ENCODE assay signal across 10 mouse cellular contexts in genomic region chr12:80216258-80216881, GRCm38 (mm10). TPM values are rescaled to one million over a fixed set of nuclear protein-coding genes. Genes with fewer than 3 reads are reported as not detected.
DNase-seq lines count a peak whose midpoint lies in the region; ATAC-seq and TF ChIP-seq lines count a peak whose summit lies in the region.
"Had no signal": no experiment of that assay in that cellular context is flagged by ENCODE, and none has a peak within 500 bp of the region (broad histone marks: within the 10 kb centered on the region; RNA-seq: fewer than 3 reads in every experiment).

No protein-coding gene starts in this region.

- no peak for TF ChIP-seq CTCF in lung, embryonic 14.5 days (IDR thresholded peaks at IDR 0.05; ENCODE audit: low read depth)
- no peak for TF ChIP-seq CTCF in lung, adult 2 months (IDR thresholded peaks at IDR 0.05; ENCODE audit: insufficient read depth, low read length)

- no peak for TF ChIP-seq POLR2A in lung, adult 2 months (IDR thresholded peaks at IDR 0.05; ENCODE audit: borderline replicate concordance, extremely low read depth, low read depth, low read length)

- H3K36me3 ChIP-seq in lung, embryonic 14.5 days (ENCODE audit: insufficient read depth), result no peaks in the 10 kb centered on the region; the same call in 1 of the 2 replicates
- no peaks in the 10 kb centered on the region for H3K36me3 ChIP-seq in heart, embryonic 11.5 days (ENCODE audit: control insufficient read depth, insufficient read depth, low read length)
- no peaks in the 10 kb centered on the region for H3K36me3 ChIP-seq in stomach, embryonic 15.5 days
- H3K36me3 ChIP-seq in midbrain, embryonic 13.5 days, result no peaks in the 10 kb centered on the region
- H3K36me3 ChIP-seq: hindbrain, embryonic 15.5 days; neural tube, embryonic 12.5 days had no signal

- H3K4me3 ChIP-seq in lung, embryonic 14.5 days (ENCODE audit: low read depth, low read length), result no peak overlapping the region
- no peak overlapping the region for H3K4me3 ChIP-seq in lung, adult 2 months (replicated peaks; ENCODE audit: extremely low read depth, low read depth, low read length)
- H3K4me3 ChIP-seq in heart, embryonic 11.5 days (ENCODE audit: low read depth, low read length), result no peak overlapping the region
- H3K4me3 ChIP-seq in stomach, embryonic 15.5 days (replicated peaks), result no peak overlapping the region
- H3K4me3 ChIP-seq in midbrain, embryonic 13.5 days (replicated peaks), result no peak overlapping the region
- H3K4me3 ChIP-seq: hindbrain, embryonic 15.5 days; neural tube, embryonic 12.5 days had no signal

- H3K9me3 ChIP-seq in lung, embryonic 14.5 days (ENCODE audit: low read depth, low read length), result no peaks in the 10 kb centered on the region
- no peaks in the 10 kb centered on the region for H3K9me3 ChIP-seq in heart, embryonic 11.5 days (replicated peaks; ENCODE audit: control insufficient read depth, low read length)
- no peaks in the 10 kb centered on the region for H3K9me3 ChIP-seq in stomach, embryonic 15.5 days
- no peaks in the 10 kb centered on the region for H3K9me3 ChIP-seq in midbrain, embryonic 13.5 days
- H3K9me3 ChIP-seq: hindbrain, embryonic 15.5 days; neural tube, embryonic 12.5 days had no signal

- peak; percentile 53 for DNase-seq in lung, embryonic 14.5 days
- DNase-seq in lung, adult 2 months, result no peak
- peak; percentile 50 for DNase-seq in kidney, postnatal 14 days
- no peak for DNase-seq in B cell, adult 2 months
- DNase-seq in layer of hippocampus, adult 18-20 months (ENCODE audit: low spot score in 2 of 2), result no peak

- 22% methylated on average over 6 of the region's 6 CpGs for WGBS in lung, embryonic 14.5 days
- WGBS in lung, adult 2 months, result 28% methylated on average over 6 of the region's 6 CpGs
- 26% methylated on average over 6 of the region's 6 CpGs for WGBS in heart, embryonic 11.5 days (ENCODE audit: insufficient replicate concordance)
- WGBS in stomach, embryonic 15.5 days, result 24% methylated on average over 6 of the region's 6 CpGs
- WGBS in midbrain, embryonic 13.5 days, result 64% methylated on average over 6 of the region's 6 CpGs

- peak; percentile 32; the same call in 1 of the 2 replicates for ATAC-seq in lung, embryonic 14.5 days (ENCODE audit: insufficient read depth)
- ATAC-seq in heart, embryonic 11.5 days (replicated peaks; ENCODE audit: insufficient number of reproducible peaks, low FRiP score, low TSS enrichment), result 0 out of 2 replicates have a peak, but pooled peaks have one; percentile 39
- peak; percentile 64 for ATAC-seq in stomach, embryonic 15.5 days (ENCODE audit: insufficient read depth, low FRiP score, low read depth)
- ATAC-seq in midbrain, embryonic 13.5 days, result no peak

- H3K27ac ChIP-seq in lung, embryonic 14.5 days (ENCODE audit: low read depth), result peak overlapping the region; percentile 77
- H3K27ac ChIP-seq in heart, embryonic 11.5 days (ENCODE audit: low read depth, low read length), result peak overlapping the region; percentile 85
- peak overlapping the region; percentile 89 for H3K27ac ChIP-seq in stomach, embryonic 15.5 days
- no peak overlapping the region for H3K27ac ChIP-seq in midbrain, embryonic 13.5 days
- H3K27ac ChIP-seq: hindbrain, embryonic 15.5 days; neural tube, embryonic 12.5 days had no signal

- H3K9ac ChIP-seq in lung, embryonic 14.5 days, result no peak overlapping the region
- no peak overlapping the region; the same call in 1 of the 2 replicates for H3K9ac ChIP-seq in heart, embryonic 11.5 days (ENCODE audit: low read depth, low read length)
- H3K9ac ChIP-seq in stomach, embryonic 15.5 days, result no peak overlapping the region
- no peak overlapping the region for H3K9ac ChIP-seq in midbrain, embryonic 13.5 days (replicated peaks)
- H3K9ac ChIP-seq: hindbrain, embryonic 15.5 days; neural tube, embryonic 12.5 days had no signal

- peaks cover 43% of the 10 kb centered on the region for H3K4me1 ChIP-seq in lung, embryonic 14.5 days (ENCODE audit: insufficient read depth)
- H3K4me1 ChIP-seq in lung, adult 2 months (ENCODE audit: control insufficient read depth, insufficient read depth, low read length), result peaks cover 31% of the 10 kb centered on the region
- peaks cover 79% of the 10 kb centered on the region for H3K4me1 ChIP-seq in heart, embryonic 11.5 days (ENCODE audit: control insufficient read depth, insufficient read depth, low read length)
- peaks cover 67% of the 10 kb centered on the region for H3K4me1 ChIP-seq in stomach, embryonic 15.5 days
- H3K4me1 ChIP-seq in midbrain, embryonic 13.5 days (replicated peaks), result 0 out of 2 replicates have a peak, but pooled peaks cover 4% of the 10 kb centered on the region
- H3K4me1 ChIP-seq: hindbrain, embryonic 15.5 days had no signal

- H3K4me2 ChIP-seq in lung, embryonic 14.5 days, result no peak overlapping the region
- 0 out of 2 replicates have a peak overlapping the region, but pooled peaks have one; percentile 8 for H3K4me2 ChIP-seq in heart, embryonic 11.5 days
- H3K4me2 ChIP-seq in stomach, embryonic 15.5 days, result no peak overlapping the region
- no peak overlapping the region for H3K4me2 ChIP-seq in midbrain, embryonic 13.5 days (replicated peaks)
- H3K4me2 ChIP-seq: hindbrain, embryonic 15.5 days; neural tube, embryonic 12.5 days had no signal

- no peaks in the 10 kb centered on the region for H3K27me3 ChIP-seq in lung, embryonic 14.5 days (ENCODE audit: insufficient read depth, low read length)
- H3K27me3 ChIP-seq in heart, embryonic 11.5 days (ENCODE audit: control insufficient read depth, insufficient read depth, low read length), result no peaks in the 10 kb centered on the region
- no peaks in the 10 kb centered on the region for H3K27me3 ChIP-seq in stomach, embryonic 15.5 days (replicated peaks)
- no peaks in the 10 kb centered on the region for H3K27me3 ChIP-seq in midbrain, embryonic 13.5 days
- H3K27me3 ChIP-seq: hindbrain, embryonic 15.5 days; neural tube, embryonic 12.5 days had no signal

RNA-seq across cellular contexts. Expression of gene Actn1, which starts 43.8 kb away (rescaled TPM):
- polyA plus RNA-seq in lung, embryonic 14.5 days (2014; fragmentation: Nextera tagmentation; extraction: Ambion mirVana), result 71.9 and 86.2 TPM in 2 replicates
- 74.9 and 95.5 TPM in 2 replicates for polyA plus RNA-seq in lung, adult 2 months (2012; rRNA removed)
- 53.2 and 54.1 TPM in 2 replicates for polyA plus RNA-seq in heart, embryonic 11.5 days (2014; fragmentation: Nextera tagmentation; extraction: Ambion mirVana)
- polyA plus RNA-seq in stomach, embryonic 15.5 days (2015; fragmentation: Nextera tagmentation; extraction: Ambion mirVana), result 61.2 and 65.0 TPM in 2 replicates
- 100 to 1,000 TPM in 1 of 2 experiments, 10 to 100 TPM in 1; 92.7 to 100 TPM for total RNA-seq in layer of hippocampus, adult 18-20 months (2021)
- polyA plus RNA-seq in midbrain, embryonic 13.5 days (2015; fragmentation: Nextera tagmentation; extraction: Ambion mirVana), result 5.5 and 7.3 TPM in 2 replicates

Comparison
In these comparisons a context has a peak if more than half of its experiments do, and no peak if none do; other contexts are left out.
1. DNase-seq: peak in lung, embryonic 14.5 days (single experiment) and kidney, postnatal 14 days (single experiment); none in lung, adult 2 months (single experiment), B cell, adult 2 months (0 of 2) and layer of hippocampus, adult 18-20 months (0 of 2).